Mouse (Mus musculus): ENCODE results near the gene Jph2. TPM values are rescaled to one million over a fixed set of nuclear protein-coding genes. Genes with fewer than 3 reads are reported as not detected.
A peak's percentile ranks its signal among the peaks of the same experiment; 100 is the strongest.
"Not testable (repeated sequence)": the region's sequence is repeated elsewhere in the genome, so short reads cannot be mapped to it uniquely, and the experiment has no call there.

Jph2 gene
- polyA plus RNA-seq, 1 experiment from 2014 or later, result 0.94 TPM

- Histone ChIP-seq H3K27ac (no peak overlapping the region), H3K4me3 (no peak overlapping the region), H3K36me3 (replicated peaks) (0 out of 2 replicates have a peak, but pooled peaks cover 2% of the 10 kb centered on the region), H3K4me2 (no peak overlapping the region), H3K9ac (no peak overlapping the region), H3K27me3 (replicated peaks) (no peaks in the 10 kb centered on the region), H3K4me1 (peaks cover 25% of the 10 kb centered on the region), H3K9me3 (no peaks in the 10 kb centered on the region)
- WGBS, result 88% methylated on average over 9 of the region's 9 CpGs
- no peak for ATAC-seq (replicated peaks)
These were observed 25.3 kb upstream of the Jph2 start for GRCm38 (mm10) chr2:163422895-163423660.

GRCm38 (mm10) chr2:163420366-163420886 lies 22.6 kb upstream of the Jph2 start:
- Histone ChIP-seq H3K4me1 (peaks cover 34% of the 10 kb centered on the region), H3K9me3 (no peaks in the 10 kb centered on the region), H3K27me3 (replicated peaks) (no peaks in the 10 kb centered on the region), H3K27ac (peak overlapping the region; percentile 87; the same call in 1 of the 2 replicates), H3K9ac (peak overlapping the region; percentile 90), H3K36me3 (replicated peaks) (0 out of 2 replicates have a peak, but pooled peaks cover 2% of the 10 kb centered on the region), H3K4me3 (peak overlapping the region; percentile 100), H3K4me2 (peak overlapping the region; percentile 84)
- ATAC-seq (replicated peaks), result no peak
- 40% methylated on average over 10 of the region's 10 CpGs for WGBS

GRCm38 (mm10) chr2:163419346-163420045 lies 21.7 kb upstream of the Jph2 start:
- peak overlapping the region; percentile 100 for H3K4me3 ChIP-seq
- 0 out of 2 replicates have a peak, but pooled peaks cover 2% of the 10 kb centered on the region for H3K36me3 ChIP-seq (replicated peaks)
- peak overlapping the region; percentile 90 for H3K9ac ChIP-seq
- H3K27ac ChIP-seq, result peak overlapping the region; percentile 87
- no peaks in the 10 kb centered on the region for H3K9me3 ChIP-seq
- under 1% methylated on average over 70 of the region's 71 CpGs for WGBS
- H3K4me1 ChIP-seq, result peaks cover 34% of the 10 kb centered on the region
- peak overlapping the region; percentile 84 for H3K4me2 ChIP-seq
- H3K27me3 ChIP-seq (replicated peaks), result no peaks in the 10 kb centered on the region
- ATAC-seq (replicated peaks), result peak; percentile 99

- under 1% methylated on average over 50 of the region's 50 CpGs for WGBS
- Histone ChIP-seq H3K4me3 (peak overlapping the region; percentile 100), H3K4me1 (peaks cover 34% of the 10 kb centered on the region), H3K9me3 (no peaks in the 10 kb centered on the region), H3K27ac (peak overlapping the region; percentile 77), H3K9ac (peak overlapping the region; percentile 85), H3K36me3 (replicated peaks) (0 out of 2 replicates have a peak, but pooled peaks cover 2% of the 10 kb centered on the region), H3K4me2 (peak overlapping the region; percentile 72), H3K27me3 (replicated peaks) (no peaks in the 10 kb centered on the region)
- peak; percentile 66 for ATAC-seq (replicated peaks)
These were observed 21.1 kb upstream of the Jph2 start for GRCm38 (mm10) chr2:163418841-163419345.

- Histone ChIP-seq H3K4me1 (peaks cover 34% of the 10 kb centered on the region), H3K9me3 (no peaks in the 10 kb centered on the region), H3K4me3 (0 out of 2 replicates have a peak overlapping the region, but pooled peaks have one; percentile 100), H3K9ac (no peak overlapping the region), H3K27ac (no peak overlapping the region), H3K4me2 (peak overlapping the region; percentile 72), H3K27me3 (replicated peaks) (no peaks in the 10 kb centered on the region), H3K36me3 (replicated peaks) (0 out of 2 replicates have a peak, but pooled peaks cover 5% of the 10 kb centered on the region)
- no peak for ATAC-seq (replicated peaks)
These were observed 20.0 kb upstream of the Jph2 start for GRCm38 (mm10) chr2:163417830-163418229.

- H3K27ac ChIP-seq, result no peak overlapping the region
- 94% methylated on average over 6 of the region's 6 CpGs for WGBS
- H3K36me3 ChIP-seq (replicated peaks), result 0 out of 2 replicates have a peak, but pooled peaks cover 5% of the 10 kb centered on the region
- H3K9ac ChIP-seq, result no peak overlapping the region
- H3K9me3 ChIP-seq, result no peaks in the 10 kb centered on the region
- no peaks in the 10 kb centered on the region for H3K27me3 ChIP-seq (replicated peaks)
- ATAC-seq (replicated peaks), result no peak
- no peak overlapping the region for H3K4me3 ChIP-seq
- H3K4me1 ChIP-seq, result peaks cover 34% of the 10 kb centered on the region
- H3K4me2 ChIP-seq, result no peak overlapping the region
These were observed 19.2 kb upstream of the Jph2 start for GRCm38 (mm10) chr2:163417026-163417425.

- Histone ChIP-seq H3K4me2 (no peak overlapping the region), H3K9me3 (no peaks in the 10 kb centered on the region), H3K4me1 (peaks cover 8% of the 10 kb centered on the region), H3K36me3 (replicated peaks) (peaks cover 32% of the 10 kb centered on the region), H3K9ac (no peak overlapping the region), H3K4me3 (no peak overlapping the region), H3K27ac (no peak overlapping the region), H3K27me3 (replicated peaks) (no peaks in the 10 kb centered on the region)
- ATAC-seq (replicated peaks), result no peak
- 92% methylated on average over 9 of the region's 9 CpGs for WGBS
These were observed 15.2 kb upstream of the Jph2 start for GRCm38 (mm10) chr2:163412846-163413590.

- H3K9me3 ChIP-seq, result no peaks in the 10 kb centered on the region
- H3K27ac ChIP-seq, result no peak overlapping the region
- no peak overlapping the region for H3K4me2 ChIP-seq
- H3K4me1 ChIP-seq, result peaks cover 2% of the 10 kb centered on the region
- H3K27me3 ChIP-seq (replicated peaks), result no peaks in the 10 kb centered on the region
- peaks cover 32% of the 10 kb centered on the region for H3K36me3 ChIP-seq (replicated peaks)
- no peak overlapping the region for H3K9ac ChIP-seq
- 95% methylated on average over 4 of the region's 4 CpGs for WGBS
- no peak overlapping the region for H3K4me3 ChIP-seq
- no peak for ATAC-seq (replicated peaks)
These were observed 14.6 kb upstream of the Jph2 start for GRCm38 (mm10) chr2:163412419-163412818.

- Histone ChIP-seq H3K27me3 (replicated peaks) (no peaks in the 10 kb centered on the region), H3K9me3 (no peaks in the 10 kb centered on the region), H3K4me2 (no peak overlapping the region), H3K4me1 (no peaks in the 10 kb centered on the region), H3K9ac (no peak overlapping the region), H3K4me3 (no peak overlapping the region), H3K27ac (no peak overlapping the region), H3K36me3 (replicated peaks) (peaks cover 32% of the 10 kb centered on the region)
- ATAC-seq (replicated peaks), result no peak
- 94% methylated on average over 4 of the region's 4 CpGs for WGBS
These were observed 14.0 kb upstream of the Jph2 start for GRCm38 (mm10) chr2:163411840-163412239.

GRCm38 (mm10) chr2:163411344-163411743 lies 13.6 kb upstream of the Jph2 start:
- not testable (repeated sequence) for H3K27ac ChIP-seq; H3K27me3 ChIP-seq (replicated peaks); H3K9me3 ChIP-seq; H3K4me2 ChIP-seq; H3K9ac ChIP-seq; ATAC-seq (replicated peaks); H3K4me1 ChIP-seq; H3K4me3 ChIP-seq
- WGBS, result 96% methylated on average over 3 of the region's 3 CpGs
- H3K36me3 ChIP-seq (replicated peaks), result peaks cover 32% of the 10 kb centered on the region

GRCm38 (mm10) chr2:163410211-163410610 lies 12.4 kb upstream of the Jph2 start:
- H3K27me3 ChIP-seq (replicated peaks), result no peaks in the 10 kb centered on the region
- WGBS, result 91% methylated on average over 3 of the region's 3 CpGs
- no peak overlapping the region for H3K9ac ChIP-seq
- H3K4me2 ChIP-seq, result no peak overlapping the region
- ATAC-seq (replicated peaks), result no peak
- H3K27ac ChIP-seq, result no peak overlapping the region
- no peaks in the 10 kb centered on the region for H3K4me1 ChIP-seq
- peaks cover 32% of the 10 kb centered on the region for H3K36me3 ChIP-seq (replicated peaks)
- H3K9me3 ChIP-seq, result no peaks in the 10 kb centered on the region
- H3K4me3 ChIP-seq, result no peak overlapping the region

All from midbrain, embryonic 15.5 days (tissue).